Mouse (Mus musculus): ENCODE measurements around the gene Olfr1009.
"Not testable (repeated sequence)": the region's sequence is repeated elsewhere in the genome, so short reads cannot be mapped to it uniquely, and the experiment has no call there.

Olfr1009 gene

GRCm38 (mm10) chr2:85715119-85715518 lies at the start of gene Olfr1009:
Gene Olfr1009, plus strand, starts transcription at chr2:85715419.
- DNase-seq = no peak

GRCm38 (mm10) chr2:85678667-85679066 lies 36.6 kb upstream of the Olfr1009 start, which contains the start of gene Olfr1006:
Gene Olfr1006, minus strand, starts transcription at chr2:85678767.
- no peak for DNase-seq

- DNase-seq = no peak
These were observed 26.1 kb upstream of the Olfr1009 start, which contains the start of gene Olfr1008 for GRCm38 (mm10) chr2:85689131-85689530. Gene Olfr1008, plus strand, starts transcription at chr2:85689431.

GRCm38 (mm10) chr2:85710680-85711079 lies 4.5 kb upstream of the Olfr1009 start:
- not testable (repeated sequence) for DNase-seq

GRCm38 (mm10) chr2:85711159-85711558 lies 4.1 kb upstream of the Olfr1009 start:
- DNase-seq = no peak

GRCm38 (mm10) chr2:85725793-85726192 lies 10.6 kb downstream of the Olfr1009 start:
- no peak for DNase-seq

GRCm38 (mm10) chr2:85753822-85754221 lies 38.6 kb downstream of the Olfr1009 start:
- DNase-seq = no peak

GRCm38 (mm10) chr2:85762666-85763065 lies 47.4 kb downstream of the Olfr1009 start, which contains the start of gene Olfr1012:
Gene Olfr1012, minus strand, starts transcription at chr2:85762766.
- DNase-seq = no peak

- DNase-seq = no peak
These were observed 51.6 kb downstream of the Olfr1009 start, which contains the start of gene Olfr1013 for GRCm38 (mm10) chr2:85766798-85767197. Gene Olfr1013, plus strand, starts transcription at chr2:85767098.

- DNase-seq = no peak
These were observed 57.2 kb downstream of the Olfr1009 start, which contains the start of gene Olfr1014 for GRCm38 (mm10) chr2:85772413-85772812. Gene Olfr1014, plus strand, starts transcription at chr2:85772713.

Measured in kidney, adult 8-10 months (tissue).